25 mouse cellular contexts compared by ENCODE assay signal in genomic region chr7:143110803-143111202, GRCm38 (mm10). TPM values are rescaled to one million over a fixed set of nuclear protein-coding genes. Genes with fewer than 3 reads are reported as not detected.
DNase-seq lines count a peak whose midpoint lies in the region; ATAC-seq and TF ChIP-seq lines count a peak whose summit lies in the region.
"Had no signal": no experiment of that assay in that cellular context is flagged by ENCODE, and none has a peak within 500 bp of the region (broad histone marks: within the 10 kb centered on the region; RNA-seq: fewer than 3 reads in every experiment).

No protein-coding gene starts in this region.

- H3K9ac ChIP-seq in heart, embryonic 12.5 days, result 0 out of 2 replicates have a peak overlapping the region, but pooled peaks have one; percentile 0
- H3K9ac ChIP-seq in liver, postnatal 0 days (replicated peaks), result no peak overlapping the region
- no peak overlapping the region for H3K9ac ChIP-seq in lung, postnatal 0 days (replicated peaks; ENCODE audit: low read depth)
- H3K9ac ChIP-seq: forebrain, embryonic 12.5 days; limb, embryonic 15.5 days; lung, embryonic 15.5 days; midbrain, embryonic 12.5 days; stomach, embryonic 15.5 days had no signal

- intact Hi-C loops in heart, postnatal 25 days (cut with DNase I), result no loop called here

- ATAC-seq in heart, embryonic 12.5 days (ENCODE audit: insufficient number of reproducible peaks, low FRiP score), result no peak
- no peak for ATAC-seq in liver, postnatal 0 days
- 0 out of 2 replicates have a peak, but pooled peaks have one; percentile 14 for ATAC-seq in lung, postnatal 0 days
- ATAC-seq: hindbrain, postnatal 0 days had no signal

- no peaks in the 10 kb centered on the region for H3K9me3 ChIP-seq in heart, embryonic 12.5 days (replicated peaks)
- peaks cover 2% of the 10 kb centered on the region; the same call in 1 of the 2 replicates for H3K9me3 ChIP-seq in liver, postnatal 0 days (ENCODE audit: low read length)
- no peaks in the 10 kb centered on the region for H3K9me3 ChIP-seq in lung, postnatal 0 days (ENCODE audit: low read length)
- H3K9me3 ChIP-seq: G1E; limb, embryonic 15.5 days; lung, embryonic 15.5 days; stomach, embryonic 15.5 days had no signal

- peaks cover 26% of the 10 kb centered on the region for H3K27me3 ChIP-seq in heart, embryonic 12.5 days (replicated peaks)
- peaks cover 38% of the 10 kb centered on the region for H3K27me3 ChIP-seq in liver, postnatal 0 days (ENCODE audit: insufficient read depth, low read length)
- peaks cover 10% of the 10 kb centered on the region for H3K27me3 ChIP-seq in lung, postnatal 0 days (replicated peaks; ENCODE audit: insufficient read depth, low read length)

- H3K4me1 ChIP-seq in heart, embryonic 12.5 days (replicated peaks), result peaks cover 74% of the 10 kb centered on the region
- H3K4me1 ChIP-seq in liver, postnatal 0 days (ENCODE audit: insufficient read depth), result peaks cover 9% of the 10 kb centered on the region; the same call in 1 of the 2 replicates
- H3K4me1 ChIP-seq in lung, postnatal 0 days (ENCODE audit: insufficient read depth, low read depth, low read length), result peaks cover 29% of the 10 kb centered on the region; the same call in 1 of the 2 replicates

- no peak for DNase-seq in heart, postnatal 25 days (ENCODE audit: low spot score)
- DNase-seq in liver, postnatal 0 days, result no peak
- no peak for DNase-seq in liver
- DNase-seq in lung, postnatal 0 days (ENCODE audit: low spot score), result peak; percentile 42
- DNase-seq in embryo, embryonic 10.5 days (ENCODE audit: low spot score), result no peak
- no peak for DNase-seq in thymus, adult 18-20 months
- DNase-seq: adrenal gland, postnatal 10 days; B cell, adult 2 months; cerebellum, adult 8-10 months; embryo, embryonic 11 days; kidney, postnatal 10 days; layer of hippocampus, adult 9-11 months; retina, postnatal 1 day; spleen, adult 18-20 months; thymus, postnatal 4 days had no signal

- no peaks in the 10 kb centered on the region for H3K36me3 ChIP-seq in heart, embryonic 12.5 days
- no peaks in the 10 kb centered on the region for H3K36me3 ChIP-seq in liver, postnatal 0 days (replicated peaks; ENCODE audit: insufficient read depth, low read length)
- H3K36me3 ChIP-seq in lung, postnatal 0 days (ENCODE audit: insufficient read depth, low read length), result no peaks in the 10 kb centered on the region
- H3K36me3 ChIP-seq: forebrain, embryonic 12.5 days; G1E; limb, embryonic 15.5 days; lung, embryonic 15.5 days; midbrain, embryonic 12.5 days; stomach, embryonic 15.5 days had no signal

- no peak for TF ChIP-seq EP300 in liver, postnatal 0 days (IDR thresholded peaks at IDR 0.05; ENCODE audit: low read depth)
- no peak for TF ChIP-seq EP300 in lung, postnatal 0 days (IDR thresholded peaks at IDR 0.05)

- H3K4me3 ChIP-seq in heart, embryonic 12.5 days, result no peak overlapping the region
- no peak overlapping the region for H3K4me3 ChIP-seq in liver, postnatal 0 days (ENCODE audit: low read depth, low read length)
- H3K4me3 ChIP-seq in lung, postnatal 0 days (ENCODE audit: low read depth, low read length), result no peak overlapping the region
- H3K4me3 ChIP-seq: forebrain, embryonic 12.5 days; limb, embryonic 15.5 days; lung, embryonic 15.5 days; midbrain, embryonic 12.5 days; myocyte; stomach, embryonic 15.5 days had no signal

- H3K27ac ChIP-seq in heart, embryonic 12.5 days (ENCODE audit: poor library complexity, severe bottlenecking), result peak overlapping the region; percentile 95
- H3K27ac ChIP-seq in liver, postnatal 0 days (ENCODE audit: low read depth), result no peak overlapping the region
- peak overlapping the region; percentile 9; the same call in 1 of the 2 replicates for H3K27ac ChIP-seq in lung, postnatal 0 days (ENCODE audit: low read length)
- H3K27ac ChIP-seq: forebrain, embryonic 12.5 days; hindbrain, postnatal 0 days; limb, embryonic 15.5 days; lung, embryonic 15.5 days; midbrain, embryonic 12.5 days; stomach, embryonic 15.5 days had no signal

- WGBS in heart, embryonic 12.5 days, result 52% methylated on average over 1 of the region's 1 CpGs
- WGBS in liver, postnatal 0 days (ENCODE audit: insufficient replicate concordance), result 44% methylated on average over 1 of the region's 1 CpGs
- WGBS in lung, postnatal 0 days, result 58% methylated on average over 1 of the region's 1 CpGs

- peak overlapping the region; percentile 20 for H3K4me2 ChIP-seq in heart, embryonic 12.5 days
- H3K4me2 ChIP-seq in liver, postnatal 0 days (ENCODE audit: low read depth, low read length), result no peak overlapping the region
- no peak overlapping the region for H3K4me2 ChIP-seq in lung, postnatal 0 days (replicated peaks; ENCODE audit: low read depth, low read length)
- H3K4me2 ChIP-seq: forebrain, embryonic 12.5 days; limb, embryonic 15.5 days; lung, embryonic 15.5 days; midbrain, embryonic 12.5 days; stomach, embryonic 15.5 days had no signal

- TF ChIP-seq CTCF in liver, postnatal 0 days (IDR thresholded peaks at IDR 0.05; ENCODE audit: low read depth), result peak; percentile 36; the same call in 1 of the 2 replicates
- TF ChIP-seq CTCF in lung, postnatal 0 days (IDR thresholded peaks at IDR 0.05), result peak; percentile 69

RNA-seq across cellular contexts. Expression of gene Kcnq1, which starts 4.6 kb away (rescaled TPM):
- 12.9 and 15.8 TPM in 2 replicates for polyA plus RNA-seq in heart, embryonic 12.5 days (2016; fragmentation: Nextera tagmentation; extraction: Ambion mirVana)
- total RNA-seq in heart, postnatal 25 days (2021), result 10 to 100 TPM; 37.4 to 37.7 TPM
- polyA plus RNA-seq in liver, postnatal 0 days (2015; fragmentation: Nextera tagmentation; extraction: Ambion mirVana), result 0.37 and 0.63 TPM in 2 replicates
- 11.8 and 13.0 TPM in 2 replicates for polyA plus RNA-seq in lung, postnatal 0 days (2015; fragmentation: Nextera tagmentation; extraction: Ambion mirVana)
- total RNA-seq: G1E; neutrophil, adult 5-6 weeks had no signal
- polyA plus RNA-seq: G1E had no signal

RNA-seq across cellular contexts. Expression of gene Trpm5, which starts 16.4 kb away (rescaled TPM):
- 3.8 and 4.3 TPM in 2 replicates for polyA plus RNA-seq in heart, embryonic 12.5 days (2016; fragmentation: Nextera tagmentation; extraction: Ambion mirVana)
- total RNA-seq in heart, postnatal 25 days (2021), result not detected
- polyA plus RNA-seq in liver, postnatal 0 days (2015; fragmentation: Nextera tagmentation; extraction: Ambion mirVana), result 0.13 and 0.42 TPM in 2 replicates
- 0.65 and 0.72 TPM in 2 replicates for polyA plus RNA-seq in lung, postnatal 0 days (2015; fragmentation: Nextera tagmentation; extraction: Ambion mirVana)
- total RNA-seq: neutrophil, adult 5-6 weeks had no signal
- polyA plus RNA-seq: G1E had no signal

RNA-seq across cellular contexts. Expression of gene Tssc4, which starts 41.8 kb away (rescaled TPM):
- polyA plus RNA-seq in heart, embryonic 12.5 days (2016; fragmentation: Nextera tagmentation; extraction: Ambion mirVana), result 57.1 and 61.7 TPM in 2 replicates
- total RNA-seq in heart, postnatal 25 days (2021), result 10 to 100 TPM; 13.8 to 19.6 TPM
- 24.1 and 25.2 TPM in 2 replicates for polyA plus RNA-seq in liver, postnatal 0 days (2015; fragmentation: Nextera tagmentation; extraction: Ambion mirVana)
- polyA plus RNA-seq in lung, postnatal 0 days (2015; fragmentation: Nextera tagmentation; extraction: Ambion mirVana), result 52.3 and 54.5 TPM in 2 replicates

RNA-seq across cellular contexts. Expression of gene Cd81, which starts 58.3 kb away (rescaled TPM):
- 701 and 712 TPM in 2 replicates for polyA plus RNA-seq in heart, embryonic 12.5 days (2016; fragmentation: Nextera tagmentation; extraction: Ambion mirVana)
- 100 to 1,000 TPM; 424 to 455 TPM for total RNA-seq in heart, postnatal 25 days (2021)
- polyA plus RNA-seq in liver, postnatal 0 days (2015; fragmentation: Nextera tagmentation; extraction: Ambion mirVana), result 213 and 231 TPM in 2 replicates
- 724 and 747 TPM in 2 replicates for polyA plus RNA-seq in lung, postnatal 0 days (2015; fragmentation: Nextera tagmentation; extraction: Ambion mirVana)
